Mouse (Mus musculus): ENCODE data around the gene Mllt3.

DNA sequence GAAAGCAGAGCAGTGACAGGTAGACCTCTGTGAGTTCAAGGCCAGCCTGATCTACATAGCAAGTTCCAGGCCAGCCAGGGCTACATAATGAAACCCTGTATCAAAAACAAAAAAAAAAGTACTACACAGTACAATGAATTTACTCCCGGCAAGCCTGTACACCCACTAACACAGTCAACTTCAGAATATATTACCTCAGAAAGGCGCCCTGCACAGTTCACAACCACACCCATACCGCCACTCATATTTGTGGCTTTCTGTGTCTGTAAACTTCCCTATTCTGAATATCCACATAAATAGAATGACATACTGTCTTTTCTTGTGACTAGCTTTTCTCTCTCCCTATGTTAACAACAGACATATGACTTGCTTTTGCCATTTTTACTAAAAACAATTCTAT is 27.4 kb downstream of the Mllt3 start:
- TF ChIP-seq MAX (IDR thresholded peaks at IDR 0.05; ENCODE audit: low read depth): no peak
- TF ChIP-seq POLR2A (IDR thresholded peaks at IDR 0.05; ENCODE audit: insufficient read length, low read depth): no peak
- no peak for TF ChIP-seq TCF12 (IDR thresholded peaks at IDR 0.05; ENCODE audit: insufficient read depth, poor library complexity, severe bottlenecking)
